Mouse (Mus musculus) neural tube, embryonic 14.5 days (tissue): ENCODE results near the gene Inafm2. TPM values are rescaled to one million over a fixed set of nuclear protein-coding genes. Genes with fewer than 3 reads are reported as not detected.

Source experiments
- polyA plus RNA-seq: library from polyadenylated mRNA; unstranded; fragments of >200 nt; fragmentation: Nextera tagmentation; extraction: Ambion mirVana; gene quantifications from 2 replicates; pipeline ENCODE4 v1.2.1, GENCODE M21; 2014

Gene Inafm2
- polyA plus RNA-seq, 1 experiment from 2014 or later: 32.3 TPM

Other genes starting within 250 kb of the Inafm2 start
- gene Bmf, start 196.1 kb upstream of the Inafm2 start, polyA plus RNA-seq: 0.99 and 2.2 TPM in 2 replicates
- gene Bub1b, start 147.5 kb upstream of the Inafm2 start, polyA plus RNA-seq: 4.3 and 8.8 TPM in 2 replicates
- gene Pak6, start 82.5 kb upstream of the Inafm2 start, polyA plus RNA-seq: 29.4 and 39.1 TPM in 2 replicates
- not detected in 2 replicates for gene Ankrd63, start 41.8 kb upstream of the Inafm2 start, polyA plus RNA-seq
- gene Plcb2, start 17.3 kb upstream of the Inafm2 start, polyA plus RNA-seq: 0.57 and 0.88 TPM in 2 replicates
- 0.60 and 0.64 TPM in 2 replicates for gene Ccdc9b, start 16.9 kb downstream of the Inafm2 start, polyA plus RNA-seq
- not detected in 2 replicates for gene Phgr1, start 27.0 kb downstream of the Inafm2 start, polyA plus RNA-seq
- gene Disp2, start 34.0 kb downstream of the Inafm2 start, polyA plus RNA-seq: 59.4 and 66.8 TPM in 2 replicates
- gene Knstrn, start 68.2 kb downstream of the Inafm2 start, polyA plus RNA-seq: 7.2 and 11.5 TPM in 2 replicates
- 37.7 and 41.2 TPM in 2 replicates for gene Ivd, start 116.2 kb downstream of the Inafm2 start, polyA plus RNA-seq
- 1.8 and 2.2 TPM in 2 replicates for gene Bahd1, start 154.6 kb downstream of the Inafm2 start, polyA plus RNA-seq
- 3.5 and 8.5 TPM in 2 replicates for gene Chst14, start 180.7 kb downstream of the Inafm2 start, polyA plus RNA-seq